Mouse (Mus musculus): ENCODE data around the gene Cux2.

The Cux2 gene

DNA sequence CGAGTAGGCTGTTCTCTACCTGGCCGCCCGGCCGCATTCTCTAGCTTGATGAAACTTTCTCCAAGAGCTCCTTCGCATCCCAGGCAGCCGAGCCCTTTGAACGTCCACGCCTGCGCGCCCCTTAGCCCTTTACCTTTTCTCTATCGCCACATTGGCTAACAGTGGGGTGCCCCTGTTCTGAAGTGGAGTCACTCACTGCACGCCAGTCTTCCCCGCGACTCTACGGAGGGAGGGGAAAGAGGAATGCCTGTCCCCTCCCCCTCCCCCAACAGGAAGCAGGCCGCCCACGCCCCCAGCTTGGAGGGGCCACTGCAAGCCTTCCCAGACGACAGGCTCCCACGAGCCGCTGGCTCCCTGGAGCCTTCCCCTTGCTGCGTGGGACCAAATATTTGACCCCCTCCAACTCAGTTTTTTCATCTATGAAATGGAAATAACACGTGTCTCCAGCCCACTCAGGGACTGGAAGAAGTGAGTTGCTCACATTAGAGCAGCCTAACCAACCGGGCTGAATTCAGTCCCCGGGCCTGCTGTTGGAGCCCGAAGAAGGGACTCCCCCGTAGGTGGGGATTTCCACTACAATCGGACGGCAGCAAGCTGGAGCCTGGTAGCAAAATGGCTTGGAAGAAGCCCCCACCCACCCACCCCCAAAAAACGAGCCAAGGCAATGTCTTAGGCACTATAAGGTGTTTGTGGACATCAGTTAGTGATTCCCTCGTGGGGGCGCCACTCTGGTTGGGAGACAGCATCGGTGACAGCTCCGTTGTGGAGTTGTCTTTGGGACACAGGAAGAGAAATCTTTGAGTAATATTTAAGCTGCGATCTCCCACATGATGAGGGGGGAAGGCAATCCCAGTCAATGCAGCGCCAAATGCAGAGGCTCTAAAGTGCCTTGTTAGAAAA lies 212.2 kb downstream of the Cux2 start, which contains the start of gene Sh2b3:
Sh2b3 (minus strand) TSS at position 206 of the 900 bp plus-strand sequence.
- DNase-seq (ENCODE audit: low spot score in 2 of 2) = no peak

DNA sequence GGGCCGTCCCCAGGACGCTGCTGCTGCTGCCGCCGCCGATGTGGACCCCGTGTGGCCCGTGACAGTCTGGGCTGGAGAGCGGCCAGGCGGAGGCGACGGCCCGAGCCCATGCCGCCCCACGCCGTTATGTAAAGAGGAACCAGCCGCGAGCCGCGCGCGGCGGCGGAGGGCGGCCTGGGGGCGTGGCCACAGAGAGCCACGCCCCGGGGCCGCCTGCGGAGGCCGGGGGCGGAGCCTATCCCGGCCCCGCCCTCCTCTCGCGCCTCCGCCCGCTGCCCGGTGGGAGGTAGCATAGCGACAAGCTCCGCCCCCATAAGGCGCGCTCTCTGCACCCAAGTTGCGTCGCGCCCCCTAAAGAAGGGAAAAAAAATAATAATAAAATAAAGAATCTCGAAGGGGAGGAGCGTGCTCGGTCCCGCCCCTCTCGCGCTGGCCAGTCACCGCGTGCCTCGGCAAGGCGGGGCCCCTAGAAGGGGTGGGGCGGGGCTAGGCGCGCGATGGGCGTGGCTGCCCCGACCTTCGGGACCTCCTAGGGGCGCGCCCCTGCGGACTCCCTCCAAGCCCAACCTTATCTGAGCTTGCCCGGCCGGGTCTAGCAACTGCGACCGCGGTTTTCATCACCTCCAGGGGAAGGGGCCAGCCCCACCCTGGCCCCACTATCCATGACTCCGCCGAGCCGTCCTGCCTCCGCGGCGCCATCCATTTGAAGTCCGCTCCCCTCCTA lies 213.0 kb downstream of the Cux2 start:
- DNase-seq (ENCODE audit: low spot score in 2 of 2) = peak; percentile 91 to 92

DNA sequence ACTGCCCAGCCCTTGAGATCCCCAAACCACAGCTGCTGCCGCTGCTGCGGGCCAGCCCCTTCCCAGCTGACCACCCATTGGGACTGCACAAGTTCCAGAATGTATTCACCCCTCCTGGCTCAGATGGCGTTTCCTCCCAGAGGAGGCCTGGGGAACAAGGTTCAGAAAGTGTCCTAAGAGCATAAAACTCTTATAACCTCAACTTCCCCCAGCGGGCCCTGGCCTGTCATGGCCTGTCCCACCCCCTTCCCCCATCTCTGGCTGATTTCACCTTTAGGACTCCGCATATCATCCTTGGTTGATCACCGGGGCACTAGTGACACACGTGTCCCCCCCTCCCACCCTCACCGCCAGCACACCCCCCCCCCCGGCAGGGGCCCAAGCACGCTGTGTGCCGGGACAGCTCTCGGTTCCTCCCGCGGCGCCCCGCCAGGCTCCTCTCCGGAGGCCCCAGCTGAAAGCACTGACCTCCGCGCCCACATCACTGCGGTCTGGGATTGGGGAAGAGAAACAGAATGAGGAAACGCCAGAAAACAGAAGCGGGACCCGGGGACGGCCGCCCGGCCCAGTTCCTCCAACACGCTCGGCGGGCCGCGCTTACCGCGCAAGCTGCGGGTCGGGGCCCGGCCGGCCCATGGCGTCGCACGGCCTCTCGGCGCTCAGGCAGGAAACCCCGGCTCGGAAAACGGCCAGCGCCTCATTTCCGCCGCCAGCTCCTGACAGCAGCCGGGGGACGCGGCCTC lies 213.8 kb downstream of the Cux2 start:
- no peak for DNase-seq (ENCODE audit: low spot score in 2 of 2)

DNA sequence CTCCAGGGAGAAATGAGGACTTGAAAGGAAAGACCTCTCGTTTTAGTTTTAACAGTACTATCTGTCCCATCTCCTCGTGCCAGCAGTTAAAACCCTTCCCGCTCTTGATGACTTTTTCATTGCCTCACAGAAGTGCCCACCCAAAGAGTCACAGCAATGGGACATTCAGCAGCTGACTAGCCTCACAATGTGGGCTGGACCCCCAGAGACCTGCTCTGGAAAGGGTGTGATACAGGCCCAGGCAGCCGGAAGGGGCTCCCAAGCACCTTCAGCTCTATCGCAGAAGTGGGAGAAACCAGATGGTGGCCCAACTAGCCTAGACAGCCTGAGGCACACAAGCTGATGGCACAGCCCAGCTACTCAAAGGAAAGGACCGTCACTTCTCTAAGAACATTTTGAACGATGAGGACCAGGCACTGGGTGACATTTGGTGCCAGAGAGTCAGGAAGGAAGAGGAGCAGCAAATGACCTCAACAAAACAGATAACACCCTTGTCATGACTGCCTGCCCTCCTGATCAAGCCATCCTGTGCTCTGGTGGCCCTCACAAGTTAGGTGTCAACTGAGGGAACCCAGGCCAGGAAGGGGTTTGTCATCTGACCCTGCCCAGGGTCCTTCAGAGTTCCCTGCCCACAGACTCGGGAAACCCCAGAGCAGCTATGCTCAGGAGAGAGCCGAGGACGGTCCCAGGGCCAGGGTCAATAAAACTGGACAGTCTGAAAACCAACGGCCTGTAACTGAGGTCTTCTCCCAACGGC lies 214.7 kb downstream of the Cux2 start:
- DNase-seq (ENCODE audit: low spot score in 2 of 2) = no peak

DNA sequence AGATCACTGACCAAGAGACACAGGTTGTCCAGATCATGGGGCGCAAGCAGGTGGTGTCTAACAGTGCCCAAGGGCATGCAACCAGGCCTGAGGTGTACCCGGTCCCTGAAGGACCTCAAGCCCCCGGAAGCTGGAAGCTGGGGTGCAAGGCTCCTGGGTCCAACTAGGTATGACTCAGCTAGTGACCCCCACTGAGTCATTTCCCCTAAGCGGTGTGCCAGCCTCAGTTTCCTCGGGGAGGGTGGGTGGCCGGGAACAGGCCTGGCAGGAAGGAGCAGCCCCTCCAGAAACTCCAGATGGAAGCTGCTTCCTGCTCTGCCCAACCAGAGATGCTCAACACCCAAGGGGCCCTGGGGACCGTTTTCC lies 215.7 kb downstream of the Cux2 start:
- DNase-seq (ENCODE audit: low spot score in 2 of 2) = no peak

DNA sequence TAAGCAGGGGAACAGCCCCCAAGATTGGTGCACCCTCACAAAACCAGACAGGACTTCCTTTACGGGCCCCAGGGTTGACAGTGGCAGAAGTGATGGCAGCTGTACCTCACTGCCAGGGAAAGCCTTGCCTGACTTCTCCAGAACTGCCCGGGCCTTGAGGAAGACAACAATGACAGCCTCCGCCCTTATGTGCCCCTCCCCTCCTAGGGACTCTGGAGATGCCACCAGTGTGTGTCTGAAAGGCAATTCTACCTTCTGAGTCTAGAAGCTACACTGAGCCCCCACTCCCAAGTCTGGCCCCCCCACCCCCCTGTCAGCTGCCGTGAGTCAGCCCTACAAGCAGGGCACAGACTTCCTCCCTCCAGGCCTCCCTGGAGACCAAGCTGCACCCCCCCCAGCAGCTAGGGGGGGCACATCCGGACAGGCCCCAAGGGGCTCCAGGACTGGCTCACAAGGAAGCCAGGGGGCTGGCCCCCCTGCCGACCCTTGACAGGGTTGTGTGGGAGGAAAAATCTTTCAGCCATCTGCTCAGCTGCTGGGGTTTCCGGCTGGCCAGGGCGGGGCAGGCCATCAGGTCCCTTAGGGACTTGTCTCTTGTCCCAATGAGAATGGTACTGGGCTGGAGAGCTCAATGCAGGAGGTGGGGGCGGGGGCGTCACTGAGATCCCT lies 216.2 kb downstream of the Cux2 start:
- DNase-seq (ENCODE audit: low spot score in 2 of 2) = no peak

DNA sequence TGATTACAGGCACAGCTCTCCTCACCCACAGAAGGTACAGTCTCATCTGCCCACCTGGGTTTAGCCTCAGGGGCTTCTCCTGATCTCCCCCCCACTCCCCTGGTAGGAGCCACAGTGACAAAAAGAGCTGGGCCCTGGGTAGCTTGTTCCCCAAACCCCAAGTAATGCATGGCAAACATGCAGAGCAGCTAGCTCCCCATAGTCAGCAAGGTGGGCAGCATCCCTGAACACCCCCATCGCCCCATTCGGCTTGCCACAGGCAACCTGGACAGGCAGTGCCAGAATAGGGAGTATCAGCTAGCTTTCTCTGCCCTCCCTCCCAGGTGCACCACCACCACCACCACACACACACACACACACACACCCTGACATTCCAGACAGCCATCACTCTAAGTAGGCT lies 216.7 kb downstream of the Cux2 start:
- DNase-seq (ENCODE audit: low spot score in 2 of 2) = no peak

DNA sequence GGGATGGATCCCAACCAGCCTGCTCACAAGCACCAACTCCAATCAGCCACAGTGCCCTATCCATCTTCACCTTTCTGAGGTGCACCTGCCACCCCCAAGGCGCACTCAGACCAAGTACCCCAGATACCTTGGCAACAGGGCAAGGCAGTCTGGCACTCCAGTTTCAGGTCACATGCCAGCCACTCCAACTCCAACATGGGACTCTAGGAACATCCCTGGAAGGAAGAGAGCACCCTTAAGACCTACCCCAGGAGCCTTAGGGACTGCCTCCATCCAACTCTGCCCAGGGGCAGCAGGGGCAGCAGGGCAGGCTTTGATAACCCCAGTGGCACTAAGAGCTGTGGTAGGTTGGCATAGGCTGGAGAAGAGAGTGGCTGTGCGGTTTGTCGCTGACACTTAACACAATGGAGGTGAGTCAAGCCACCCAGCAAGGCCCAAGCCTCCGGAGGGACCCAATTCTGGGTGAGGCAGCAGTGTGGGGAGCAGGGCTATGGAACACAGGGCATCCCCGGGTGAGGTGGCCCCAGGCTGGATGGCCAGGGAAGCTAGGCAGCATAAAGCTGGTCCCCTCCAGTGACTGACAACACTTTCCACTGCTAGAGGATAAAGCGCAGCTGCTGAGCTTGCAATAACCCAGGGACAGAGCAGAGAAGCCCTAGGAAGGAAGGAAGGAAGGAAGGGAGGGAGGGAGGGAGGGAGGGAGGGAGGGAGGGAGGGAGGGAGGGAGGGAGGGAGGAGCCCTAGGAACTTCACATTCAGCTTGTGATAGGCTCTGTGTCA lies 217.3 kb downstream of the Cux2 start:
- DNase-seq (ENCODE audit: low spot score in 2 of 2) = no peak

DNA sequence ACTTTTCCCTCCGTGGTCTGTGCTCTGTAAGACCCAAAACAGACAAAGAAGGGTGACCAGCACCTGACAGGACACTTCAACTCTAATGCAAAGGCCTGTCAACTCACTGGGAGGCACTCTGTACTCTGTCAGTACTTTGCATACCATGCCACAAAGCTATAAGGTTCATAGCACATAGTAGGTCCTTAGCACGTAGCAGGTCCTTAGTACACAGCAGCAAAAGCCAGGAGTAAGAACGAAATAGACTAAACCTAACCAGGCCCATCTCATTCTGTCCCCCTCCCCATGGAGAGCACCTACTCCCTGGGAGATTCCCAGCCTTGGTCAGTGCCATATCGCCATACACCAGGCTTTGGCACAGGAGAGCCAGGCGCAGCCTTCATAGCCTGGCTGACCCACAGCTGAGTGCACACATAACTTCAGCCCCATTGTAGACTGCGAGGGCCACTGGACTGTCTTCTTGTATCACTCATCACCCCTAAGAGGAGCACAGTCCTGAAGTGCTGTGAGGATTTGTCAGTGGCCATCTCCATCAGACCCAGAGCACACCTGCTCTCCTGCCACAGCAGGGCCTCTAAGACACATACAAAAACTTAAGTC lies 218.8 kb downstream of the Cux2 start:
- no peak for DNase-seq (ENCODE audit: low spot score in 2 of 2)

DNA sequence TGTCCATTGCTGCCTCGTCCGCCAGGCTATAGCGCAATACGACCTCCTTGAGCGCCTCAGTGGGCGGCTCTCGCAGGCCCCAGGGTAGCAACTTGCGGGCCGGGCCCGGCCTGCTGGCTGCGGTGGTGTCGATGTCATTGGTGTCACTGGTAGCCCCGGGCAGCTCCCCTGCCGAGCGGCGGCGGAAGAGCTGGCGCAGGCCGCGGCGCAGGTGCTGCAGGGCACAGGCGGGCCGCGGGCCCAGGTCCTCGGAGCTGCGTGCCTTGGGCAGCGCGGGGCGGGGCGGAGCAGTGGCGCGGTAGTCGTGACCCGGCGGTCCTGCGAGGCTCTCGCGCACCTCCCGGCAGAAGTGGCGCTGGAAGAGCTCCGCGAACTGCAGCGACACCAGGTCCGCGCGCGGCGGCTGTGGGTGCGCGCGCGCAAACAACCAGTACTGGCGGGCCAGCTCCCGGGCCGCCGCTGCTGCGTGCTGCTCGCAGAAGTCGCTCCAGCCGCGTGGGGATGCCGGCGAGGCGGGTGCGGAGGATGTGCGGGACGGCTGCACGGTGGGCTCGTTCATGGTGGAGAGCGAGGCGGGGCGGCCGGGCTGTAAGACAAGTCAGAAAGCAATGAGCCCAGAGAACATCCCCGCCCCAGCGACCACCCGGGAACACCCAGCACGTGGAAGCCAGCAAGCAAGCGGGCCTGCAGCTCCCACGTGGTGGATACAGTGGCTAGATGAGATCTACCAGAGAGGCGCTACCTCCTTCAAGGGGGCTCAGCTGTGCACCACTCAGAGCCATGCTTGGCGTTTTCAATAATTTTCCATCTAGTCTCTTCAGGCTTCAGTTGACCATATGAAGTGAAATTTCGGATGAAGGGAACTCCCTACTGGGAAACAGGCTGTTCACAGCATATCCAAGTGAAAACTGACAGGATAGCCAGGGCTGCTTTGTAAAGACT lies 221.1 kb downstream of the Cux2 start:
- DNase-seq (ENCODE audit: low spot score in 2 of 2) = no peak

DNA sequence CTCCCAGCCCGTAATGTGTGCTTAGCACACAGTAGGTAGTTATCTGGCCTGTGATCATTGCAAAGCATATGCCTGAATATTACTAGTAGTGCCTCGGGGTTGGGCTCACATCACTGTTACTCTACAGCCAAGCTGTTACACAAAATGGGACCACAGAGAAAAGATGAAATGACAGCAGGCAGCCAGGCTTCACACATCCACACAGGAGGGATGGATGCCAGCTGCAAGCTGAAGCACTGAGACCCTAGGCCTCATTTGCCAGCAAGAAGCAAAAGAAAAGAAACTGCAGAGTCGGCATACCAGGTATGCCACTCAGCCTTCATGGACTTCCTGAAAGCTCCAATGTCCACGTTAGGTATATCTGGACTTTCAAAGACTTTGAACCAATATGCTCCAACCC lies 222.0 kb downstream of the Cux2 start:
- DNase-seq (ENCODE audit: low spot score in 2 of 2) = no peak

DNA sequence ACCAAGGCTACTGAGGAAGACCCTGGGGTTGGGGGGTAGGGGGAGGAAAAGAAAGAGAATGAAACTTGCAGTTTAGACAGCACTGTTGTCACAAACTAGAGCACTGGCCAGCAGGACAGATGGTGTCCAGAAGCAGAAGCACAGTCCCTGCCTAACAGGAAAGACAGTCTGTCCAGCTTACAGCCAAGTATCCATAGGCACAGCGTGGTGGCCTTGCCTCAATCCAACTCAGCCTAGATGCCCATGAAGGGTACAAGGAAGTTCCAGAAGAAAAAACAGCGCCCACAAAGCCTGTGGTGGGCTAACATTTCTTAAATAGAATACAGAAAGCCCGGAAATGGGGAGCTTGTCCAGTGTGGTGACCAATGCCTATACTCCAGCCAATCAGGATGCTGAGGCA lies 224.3 kb downstream of the Cux2 start:
- DNase-seq (ENCODE audit: low spot score in 2 of 2) = no peak

DNA sequence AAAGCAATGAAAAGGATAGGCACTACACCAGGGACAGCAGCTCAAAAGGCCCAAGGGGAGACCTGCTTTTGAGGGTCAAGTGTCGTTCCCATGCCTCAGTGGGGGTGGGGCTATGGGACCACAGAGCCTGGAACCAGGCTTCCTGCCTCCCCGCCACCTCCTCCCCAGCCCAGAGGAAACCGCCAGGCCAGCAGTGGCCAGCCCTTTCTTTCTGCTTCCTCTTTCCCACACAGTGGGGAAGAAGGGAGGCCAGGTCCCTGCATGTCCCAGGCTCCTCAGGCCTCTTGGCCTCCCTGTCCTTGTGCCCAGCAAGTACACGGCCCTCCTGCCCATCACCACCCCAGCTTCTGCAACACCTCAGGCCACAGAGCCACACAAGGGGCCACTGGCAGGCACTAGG lies 225.8 kb downstream of the Cux2 start:
- no peak for DNase-seq (ENCODE audit: low spot score in 2 of 2)

DNA sequence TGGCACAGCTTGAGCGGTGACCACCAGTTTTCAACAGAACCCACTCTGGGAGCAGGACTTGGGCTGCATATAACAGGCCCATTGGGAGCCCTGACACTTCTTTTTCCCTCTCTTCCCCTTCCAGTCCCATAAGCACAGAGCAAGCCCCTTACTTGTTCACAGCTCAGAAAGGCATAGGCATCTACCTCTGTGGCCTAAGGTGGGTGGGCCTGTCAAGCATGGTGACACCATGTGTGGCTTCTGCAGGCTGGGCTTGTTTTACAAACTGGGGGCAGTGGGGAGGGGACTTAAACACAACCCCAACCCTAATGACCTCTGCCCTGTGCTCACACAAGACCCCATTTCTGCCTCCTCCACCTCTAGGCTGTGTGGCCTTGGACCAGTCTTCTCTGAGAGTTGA lies 226.2 kb downstream of the Cux2 start:
- DNase-seq (ENCODE audit: low spot score in 2 of 2) = no peak

DNA sequence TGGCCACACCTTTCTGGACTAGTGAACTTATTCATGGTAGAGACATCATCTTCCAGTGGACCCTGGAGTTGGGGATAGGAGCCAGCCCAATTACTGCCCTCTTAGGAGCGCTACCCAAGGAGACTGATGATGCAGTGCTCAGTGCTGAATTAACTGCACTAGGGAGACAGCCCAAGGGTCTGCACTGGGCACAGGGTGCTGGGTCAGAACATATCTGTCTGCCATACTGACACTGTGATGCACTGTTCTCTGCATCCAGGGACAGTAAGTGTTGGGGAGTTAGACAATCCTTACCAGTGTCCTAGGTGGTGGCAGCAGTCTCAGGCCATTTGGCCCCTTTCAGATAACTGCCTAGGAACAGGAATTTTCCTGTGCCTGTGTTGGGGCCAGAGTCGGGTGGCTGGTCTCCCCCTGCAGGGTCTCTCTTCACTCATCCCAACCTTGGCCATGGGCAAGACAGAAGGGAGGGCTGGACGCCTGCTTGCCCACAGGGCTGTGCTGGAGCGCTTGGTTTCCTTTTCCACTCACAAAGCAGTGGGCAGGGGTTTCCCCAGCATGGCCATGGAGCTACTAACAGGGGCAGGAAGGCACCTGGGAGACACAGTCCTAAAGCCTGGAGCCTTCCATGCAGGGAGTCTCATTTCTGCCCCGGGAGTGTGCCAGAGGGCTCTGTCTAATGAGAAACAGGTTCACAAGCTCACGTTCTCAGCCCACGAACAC lies 227.0 kb downstream of the Cux2 start:
- DNase-seq (ENCODE audit: low spot score in 2 of 2) = no peak

DNA sequence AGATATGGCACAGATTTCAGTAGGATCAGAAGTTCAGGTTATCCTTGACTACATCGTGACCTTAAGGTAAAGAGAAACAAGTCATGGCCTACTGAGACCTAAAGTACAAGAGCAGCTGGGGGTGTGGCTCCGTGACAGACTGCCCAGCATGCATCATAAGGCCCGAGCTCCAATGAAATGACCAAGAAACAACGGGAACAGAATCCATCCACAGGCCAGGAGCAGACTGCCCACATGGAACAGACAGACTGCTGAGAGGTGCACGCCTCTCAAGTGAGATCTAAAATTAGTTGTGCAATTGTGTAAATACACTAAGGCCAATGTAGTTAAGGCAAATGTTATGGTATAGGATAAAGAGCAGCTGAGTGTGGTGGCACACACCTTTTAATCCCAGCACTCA lies 228.3 kb downstream of the Cux2 start:
- no peak for DNase-seq (ENCODE audit: low spot score in 2 of 2)

DNA sequence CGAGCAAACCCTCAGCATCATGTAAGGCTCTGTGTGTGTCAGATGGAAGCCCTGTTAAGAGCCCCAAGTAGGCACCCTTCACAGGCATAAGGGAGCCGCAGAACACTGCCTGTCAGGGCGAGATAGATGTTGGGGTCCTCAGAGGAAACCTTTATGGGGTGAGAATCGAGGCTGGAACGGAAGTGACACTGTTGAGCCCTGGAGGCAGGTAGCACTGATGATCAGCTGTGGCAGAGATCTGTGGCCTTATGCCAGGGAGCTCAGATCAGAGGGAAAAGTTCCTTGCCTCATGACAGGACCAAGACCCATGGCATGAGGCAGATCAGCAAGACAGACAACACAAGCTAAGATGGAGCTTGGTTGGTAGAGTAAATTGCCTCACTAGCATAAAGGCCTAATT lies 228.8 kb downstream of the Cux2 start:
- DNase-seq (ENCODE audit: low spot score in 2 of 2) = no peak

DNA sequence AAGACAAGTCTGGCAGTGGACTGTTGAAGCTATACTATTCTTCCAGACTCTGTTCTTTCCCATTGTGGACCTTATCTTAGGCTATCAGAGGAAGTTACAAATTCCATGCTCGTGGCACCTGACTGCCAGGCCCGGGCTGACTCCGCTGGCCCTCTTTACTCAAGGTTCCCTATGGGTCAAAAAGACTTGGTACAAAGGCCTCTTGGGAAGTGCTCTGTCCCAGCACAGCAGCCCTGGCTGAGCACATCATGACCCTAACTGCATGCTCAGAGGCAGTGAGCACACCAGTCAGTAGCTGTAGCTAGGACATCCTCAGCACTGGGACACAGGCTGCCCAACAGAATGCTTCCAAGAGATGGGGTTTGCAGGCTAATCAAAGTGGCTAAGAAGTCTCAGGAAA lies 229.2 kb downstream of the Cux2 start:
- no peak for DNase-seq (ENCODE audit: low spot score in 2 of 2)

Measured in urinary bladder, postnatal 4 days (tissue).